Mouse (Mus musculus) bone marrow, adult 2 months (tissue): ENCODE data around the gene Crmp1.

Experiments used
- CTCF ChIP-seq: fragments of 200-500 bp; IDR thresholded peaks from 2 replicates; pipeline ENCODE4 v1.5.1; 2011; ENCODE audit warnings: low read length, control low read depth; ENCODE audit not compliant: control insufficient read depth, insufficient read depth
- POLR2A ChIP-seq: fragments of 200-500 bp; IDR thresholded peaks from 2 replicates; pipeline ENCODE4 v1.6.1; 2011; ENCODE audit warnings: low read depth, mild to moderate bottlenecking, control low read depth, low read length, borderline replicate concordance; ENCODE audit not compliant: control insufficient read depth

DNA sequence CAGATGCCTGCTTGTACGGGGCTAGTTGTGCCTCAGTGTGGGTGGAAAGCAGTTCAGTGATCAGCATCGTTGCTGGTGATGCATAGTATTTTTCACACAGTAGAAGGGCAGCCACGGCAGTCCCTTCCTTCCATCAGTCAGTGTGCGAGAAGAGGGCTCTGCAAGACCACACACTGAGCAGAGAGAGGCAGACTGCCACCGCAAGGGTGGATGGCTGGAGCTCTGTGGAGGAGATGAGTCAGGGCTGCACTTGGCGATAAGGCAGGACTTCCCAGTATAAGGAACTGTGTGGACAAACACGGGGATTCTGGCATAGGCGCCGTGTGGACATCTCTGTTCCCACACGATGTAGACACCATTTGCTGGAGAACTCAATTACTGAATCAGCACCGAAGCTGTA lies 39.3 kb downstream of the Crmp1 start:
- TF ChIP-seq POLR2A = no peak
- no peak for TF ChIP-seq CTCF
